Mouse (Mus musculus) urinary bladder, adult 18-20 months (tissue): ENCODE measurements around the gene Csnk1g2.
"Not testable (repeated sequence)": the region's sequence is repeated elsewhere in the genome, so short reads cannot be mapped to it uniquely, and the experiment has no call there.

Source experiments
- DNase-seq, 2 experiments: peaks; one replicate each; pipeline ENCODE4 v3.0.0; 2022; ENCODE audit warnings: low spot score in 2 of 2, mixed read lengths in 2 of 2

The Csnk1g2 gene

GRCm38 (mm10) chr10:80602698-80603325 is 19.8 kb upstream of the Csnk1g2 start, which contains the start of the genes Scamp4 and Adat3:
TSS of gene Scamp4 (plus strand) at chr10:80602872.
TSS of gene Adat3 (plus strand) at chr10:80602880.
- peak; percentile 89 to 98 for DNase-seq

- no peak for DNase-seq
Observed at GRCm38 (mm10) chr10:80603364-80603763, 19.3 kb upstream of the Csnk1g2 start.

- DNase-seq: no peak
Observed at GRCm38 (mm10) chr10:80604001-80604509, 18.6 kb upstream of the Csnk1g2 start.

GRCm38 (mm10) chr10:80604988-80605387 is 17.6 kb upstream of the Csnk1g2 start:
- no peak for DNase-seq

GRCm38 (mm10) chr10:80605721-80606120 is 16.9 kb upstream of the Csnk1g2 start, which contains the start of gene Gm49322:
TSS of gene Gm49322 (plus strand) at chr10:80606021.
- not testable (repeated sequence) for DNase-seq

- DNase-seq: no peak
Observed at GRCm38 (mm10) chr10:80606306-80606705, 16.3 kb upstream of the Csnk1g2 start.

- no peak for DNase-seq
Observed at GRCm38 (mm10) chr10:80606737-80607350, 15.8 kb upstream of the Csnk1g2 start.

GRCm38 (mm10) chr10:80608435-80608834 is 14.2 kb upstream of the Csnk1g2 start:
- no peak for DNase-seq

- DNase-seq: no peak
Observed at GRCm38 (mm10) chr10:80609269-80609924, 13.2 kb upstream of the Csnk1g2 start.

GRCm38 (mm10) chr10:80610116-80610785 is 12.4 kb upstream of the Csnk1g2 start:
- no peak for DNase-seq

- DNase-seq: peak in 1 of 2 experiments; percentile 29
Observed at GRCm38 (mm10) chr10:80611024-80611423, 11.6 kb upstream of the Csnk1g2 start.

GRCm38 (mm10) chr10:80611905-80612304 is 10.7 kb upstream of the Csnk1g2 start:
- no peak for DNase-seq

GRCm38 (mm10) chr10:80613821-80614220 is 8.8 kb upstream of the Csnk1g2 start:
- no peak for DNase-seq

- no peak for DNase-seq
Observed at GRCm38 (mm10) chr10:80614351-80614750, 8.3 kb upstream of the Csnk1g2 start.

GRCm38 (mm10) chr10:80618181-80618580 is 4.5 kb upstream of the Csnk1g2 start:
- no peak for DNase-seq

- DNase-seq: no peak
Observed at GRCm38 (mm10) chr10:80619465-80620244, 3.0 kb upstream of the Csnk1g2 start.

GRCm38 (mm10) chr10:80620365-80620764 is 2.3 kb upstream of the Csnk1g2 start:
- DNase-seq: no peak

GRCm38 (mm10) chr10:80620796-80621689 is 1.6 kb upstream of the Csnk1g2 start:
- no peak for DNase-seq

GRCm38 (mm10) chr10:80621690-80621939 is 1.0 kb upstream of the Csnk1g2 start:
- DNase-seq: no peak

GRCm38 (mm10) chr10:80621940-80622660 is 538 bp upstream of the Csnk1g2 start:
- peak; percentile 98 to 99 for DNase-seq
